Mouse (Mus musculus): Measurements from ENCODE around the gene Piwil4. TPM values are rescaled to one million over a fixed set of nuclear protein-coding genes. Genes with fewer than 3 reads are reported as not detected.

Piwil4 gene
- polyA plus RNA-seq, 1 experiment from 2014 or later: 0.06 TPM

GRCm38 (mm10) chr9:14647849-14648248, 92.7 kb downstream of the Piwil4 start:
- ATAC-seq (no peak), DNase-seq (no peak)
- Histone ChIP-seq H3K4me3 (ENCODE audit: low read depth, low read length) (no peak overlapping the region), H3K9me3 (ENCODE audit: low read length) (no peaks in the 10 kb centered on the region), H3K27ac (ENCODE audit: low read depth) (no peak overlapping the region), H3K36me3 (replicated peaks; ENCODE audit: insufficient read depth, low read length) (no peaks in the 10 kb centered on the region), H3K27me3 (ENCODE audit: insufficient read depth, low read length) (no peaks in the 10 kb centered on the region), H3K4me2 (ENCODE audit: low read depth, low read length) (no peak overlapping the region), H3K9ac (replicated peaks) (no peak overlapping the region), H3K4me1 (ENCODE audit: insufficient read depth) (no peaks in the 10 kb centered on the region)
- WGBS (ENCODE audit: insufficient replicate concordance): 67% methylated on average over 8 of the region's 8 CpGs
- TF ChIP-seq CTCF (IDR thresholded peaks at IDR 0.05; ENCODE audit: low read depth) (no peak), EP300 (IDR thresholded peaks at IDR 0.05; ENCODE audit: low read depth) (no peak)

DNA sequence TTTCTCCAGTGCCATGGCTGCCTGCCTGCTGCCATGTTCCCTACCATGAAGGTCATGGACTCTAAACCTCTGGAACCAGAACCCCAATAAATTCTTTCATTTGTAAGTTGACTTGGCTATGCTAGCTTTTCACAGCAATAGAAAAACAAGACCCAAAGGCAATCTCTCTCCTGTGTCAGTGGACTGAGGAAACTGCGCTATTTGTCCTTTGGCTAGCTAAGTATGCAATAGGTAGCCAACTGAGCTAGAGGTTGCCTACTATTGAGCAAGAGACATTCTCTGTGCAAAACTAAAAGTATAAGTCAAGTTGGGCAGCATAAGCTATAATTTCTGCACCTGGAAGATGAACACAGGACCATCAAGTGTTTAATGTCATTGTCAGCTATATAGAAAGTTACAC, 93.9 kb downstream of the Piwil4 start:
- Histone ChIP-seq H3K27ac (ENCODE audit: low read depth) (no peak overlapping the region), H3K9me3 (ENCODE audit: low read length) (no peaks in the 10 kb centered on the region), H3K27me3 (ENCODE audit: insufficient read depth, low read length) (no peaks in the 10 kb centered on the region), H3K4me1 (ENCODE audit: insufficient read depth) (no peaks in the 10 kb centered on the region), H3K36me3 (replicated peaks; ENCODE audit: insufficient read depth, low read length) (no peaks in the 10 kb centered on the region), H3K4me2 (ENCODE audit: low read depth, low read length) (no peak overlapping the region), H3K9ac (replicated peaks) (no peak overlapping the region), H3K4me3 (ENCODE audit: low read depth, low read length) (no peak overlapping the region)
- ATAC-seq: no peak
- no peak for DNase-seq
- 84% methylated on average over 1 of the region's 1 CpGs for WGBS (ENCODE audit: insufficient replicate concordance)
- no peak for TF ChIP-seq CTCF (IDR thresholded peaks at IDR 0.05; ENCODE audit: low read depth)
- no peak for TF ChIP-seq EP300 (IDR thresholded peaks at IDR 0.05; ENCODE audit: low read depth)

Other genes starting within 250 kb of the Piwil4 start
- 0.05 and 0.06 TPM in 2 replicates for gene Kdm4d, start 240.3 kb downstream of the Piwil4 start, polyA plus RNA-seq (2015; fragmentation: Nextera tagmentation; extraction: Ambion mirVana)
- 69.6 and 74.3 TPM in 2 replicates for gene Cwc15, start 240.1 kb downstream of the Piwil4 start, polyA plus RNA-seq (2015; fragmentation: Nextera tagmentation; extraction: Ambion mirVana)
- gene Amotl1, start 95.7 kb downstream of the Piwil4 start, polyA plus RNA-seq (2015; fragmentation: Nextera tagmentation; extraction: Ambion mirVana): 1.6 and 1.9 TPM in 2 replicates
- 0.32 and 0.49 TPM in 2 replicates for gene Fut4, start 11.7 kb upstream of the Piwil4 start, polyA plus RNA-seq (2015; fragmentation: Nextera tagmentation; extraction: Ambion mirVana)
- not detected in 2 replicates for gene 1700012B09Rik, start 30.3 kb upstream of the Piwil4 start, polyA plus RNA-seq (2015; fragmentation: Nextera tagmentation; extraction: Ambion mirVana)
- gene Mre11a, start 43.9 kb upstream of the Piwil4 start, polyA plus RNA-seq (2015; fragmentation: Nextera tagmentation; extraction: Ambion mirVana): 5.7 and 6.8 TPM in 2 replicates
- gene Ankrd49, start 44.1 kb upstream of the Piwil4 start, polyA plus RNA-seq (2015; fragmentation: Nextera tagmentation; extraction: Ambion mirVana): 21.2 and 23.4 TPM in 2 replicates
- gene Gpr83, start 119.5 kb upstream of the Piwil4 start, polyA plus RNA-seq (2015; fragmentation: Nextera tagmentation; extraction: Ambion mirVana): not detected in 2 replicates
- gene Izumo1r, start 163.2 kb upstream of the Piwil4 start, polyA plus RNA-seq (2015; fragmentation: Nextera tagmentation; extraction: Ambion mirVana): not detected in 2 replicates